Mouse (Mus musculus) kidney, adult 2 months (tissue): ENCODE results near the gene Asic3.

Source experiments
- CTCF ChIP-seq: fragments of 200-500 bp; conservative IDR thresholded peaks from 2 replicates; pipeline ENCODE4 v1.5.1; 2011; ENCODE audit warnings: low read depth, mild to moderate bottlenecking, control low read depth, low read length, moderate library complexity, mixed read lengths; ENCODE audit not compliant: insufficient read depth, insufficient read length
- POLR2A ChIP-seq: fragments of 200-500 bp; IDR thresholded peaks from one replicate; pipeline ENCODE4 v1.6.1; 2011; ENCODE audit warnings: low read depth, low read length, control low read depth

- TF ChIP-seq CTCF: no peak
- no peak for TF ChIP-seq POLR2A
Measured at GRCm38 (mm10) chr5:24381486-24381885, 31.7 kb upstream of the Asic3 start.
